Mouse (Mus musculus) G1E-ER4 (cell line): ENCODE results near the gene Hipk2. TPM values are rescaled to one million over a fixed set of nuclear protein-coding genes. Genes with fewer than 3 reads are reported as not detected.

Source experiments
- GATA1 ChIP-seq: IDR thresholded peaks from one replicate; pipeline ENCODE4 v1.8.0; 2012; ENCODE audit warnings: low read length, inconsistent platforms
- polyA plus RNA-seq: library from polyadenylated mRNA; stranded (reverse); fragments of >175 nt; gene quantifications from 2 replicates; pipeline ENCODE4 v1.2.3, GENCODE M21; 2012

Gene Hipk2
- 37.4 and 40.6 TPM in 2 replicates for polyA plus RNA-seq

GRCm38 (mm10) chr6:38876071-38876911 is at the start of gene Hipk2:
TSS of gene Hipk2 (minus strand) at chr6:38876165.
- TF ChIP-seq GATA1, result no peak

GRCm38 (mm10) chr6:38925719-38926118 is 49.8 kb upstream of the Hipk2 start:
- no peak for TF ChIP-seq GATA1

- peak; percentile 96 for TF ChIP-seq GATA1
These were observed 48.2 kb upstream of the Hipk2 start for GRCm38 (mm10) chr6:38923870-38924817.

- TF ChIP-seq GATA1, result no peak
These were observed 47.5 kb upstream of the Hipk2 start for GRCm38 (mm10) chr6:38923450-38923849.

- no peak for TF ChIP-seq GATA1
These were observed 46.6 kb upstream of the Hipk2 start for GRCm38 (mm10) chr6:38922517-38922916.

- TF ChIP-seq GATA1, result no peak
These were observed 45.8 kb upstream of the Hipk2 start for GRCm38 (mm10) chr6:38921810-38922116.

- peak; percentile 82 for TF ChIP-seq GATA1
These were observed 45.3 kb upstream of the Hipk2 start for GRCm38 (mm10) chr6:38921095-38921809.

GRCm38 (mm10) chr6:38920141-38920540 is 44.2 kb upstream of the Hipk2 start:
- TF ChIP-seq GATA1, result no peak

GRCm38 (mm10) chr6:38919135-38919740 is 43.3 kb upstream of the Hipk2 start:
- no peak for TF ChIP-seq GATA1

- no peak for TF ChIP-seq GATA1
These were observed 42.8 kb upstream of the Hipk2 start for GRCm38 (mm10) chr6:38918728-38919127.

- TF ChIP-seq GATA1, result no peak
These were observed 41.5 kb upstream of the Hipk2 start for GRCm38 (mm10) chr6:38917415-38917814.

GRCm38 (mm10) chr6:38916571-38916970 is 40.6 kb upstream of the Hipk2 start:
- peak; percentile 50 for TF ChIP-seq GATA1

- no peak for TF ChIP-seq GATA1
These were observed 39.8 kb upstream of the Hipk2 start for GRCm38 (mm10) chr6:38915776-38916175.

- TF ChIP-seq GATA1, result no peak
These were observed 38.2 kb upstream of the Hipk2 start for GRCm38 (mm10) chr6:38914181-38914580.

- TF ChIP-seq GATA1, result no peak
These were observed 37.5 kb upstream of the Hipk2 start for GRCm38 (mm10) chr6:38913386-38914042.
